Mouse (Mus musculus) common myeloid progenitor, adult 5-6 weeks (primary cell): Measurements from ENCODE around the gene Btaf1. TPM values are rescaled to one million over a fixed set of nuclear protein-coding genes. Genes with fewer than 3 reads are reported as not detected.

Source experiments
- ATAC-seq: replicated peaks from 2 replicates; pipeline ENCODE4 v1.8.0; 2016; ENCODE audit warnings: low read depth, mild to moderate bottlenecking, moderate TSS enrichment, inconsistent platforms; ENCODE audit not compliant: poor library complexity, severe bottlenecking
- total RNA-seq: library from RNA; stranded (forward); fragments of 200-1000, 187-1606 nt; gene quantifications from 2 replicates; pipeline ENCODE4 v1.2.3, GENCODE M21; 2017

Gene Btaf1
- total RNA-seq, 1 experiment from 2014 or later: 95.0 TPM

- no peak for ATAC-seq
Observed at GRCm38 (mm10) chr19:37014173-37014939, 88.5 kb downstream of the Btaf1 start.

- ATAC-seq: no peak
Observed at GRCm38 (mm10) chr19:37016890-37017289, 91.0 kb downstream of the Btaf1 start.

- ATAC-seq: peak; percentile 95
Observed at GRCm38 (mm10) chr19:37018411-37018810, 92.5 kb downstream of the Btaf1 start.

- no peak for ATAC-seq
Observed at GRCm38 (mm10) chr19:37018931-37019330, 93.1 kb downstream of the Btaf1 start.

GRCm38 (mm10) chr19:37020531-37020930, 94.7 kb downstream of the Btaf1 start:
- no peak for ATAC-seq

- no peak for ATAC-seq
Observed at GRCm38 (mm10) chr19:37020951-37021350, 95.1 kb downstream of the Btaf1 start.

GRCm38 (mm10) chr19:37022146-37022545, 96.3 kb downstream of the Btaf1 start:
- ATAC-seq: no peak

- no peak for ATAC-seq
Observed at GRCm38 (mm10) chr19:37025839-37026319, 100.0 kb downstream of the Btaf1 start.

GRCm38 (mm10) chr19:37026408-37026807, 100.5 kb downstream of the Btaf1 start:
- no peak for ATAC-seq

- no peak for ATAC-seq
Observed at GRCm38 (mm10) chr19:37029771-37030170, 103.9 kb downstream of the Btaf1 start.

GRCm38 (mm10) chr19:37031446-37031845, 105.6 kb downstream of the Btaf1 start:
- no peak for ATAC-seq

- no peak for ATAC-seq
Observed at GRCm38 (mm10) chr19:37032364-37032763, 106.5 kb downstream of the Btaf1 start.

GRCm38 (mm10) chr19:37040906-37041305, 115.0 kb downstream of the Btaf1 start:
- ATAC-seq: no peak

- no peak for ATAC-seq
Observed at GRCm38 (mm10) chr19:37044431-37044830, 118.6 kb downstream of the Btaf1 start.

GRCm38 (mm10) chr19:37048507-37048906, 122.6 kb downstream of the Btaf1 start:
- no peak for ATAC-seq

- 0 out of 2 replicates have a peak, but pooled peaks have one; percentile 50 for ATAC-seq
Observed at GRCm38 (mm10) chr19:37050643-37051345, 124.9 kb downstream of the Btaf1 start.

GRCm38 (mm10) chr19:37055976-37056556, 130.2 kb downstream of the Btaf1 start:
- peak; percentile 45; the same call in 1 of the 2 replicates for ATAC-seq

GRCm38 (mm10) chr19:37057161-37057905, 131.5 kb downstream of the Btaf1 start:
- ATAC-seq: no peak

GRCm38 (mm10) chr19:37059623-37060022, 133.7 kb downstream of the Btaf1 start:
- ATAC-seq: no peak

GRCm38 (mm10) chr19:37060078-37060477, 134.2 kb downstream of the Btaf1 start:
- ATAC-seq: no peak
